Mouse (Mus musculus): Measurements from ENCODE around the gene Rit1.

GRCm38 (mm10) chr3:88684980-88685941 is 31.4 kb upstream of the Rit1 start, which contains the start of gene Khdc4:
- 0 out of 2 replicates have a peak, but pooled peaks have one; percentile 10 for TF ChIP-seq CTCF (IDR thresholded peaks at IDR 0.05; ENCODE audit: borderline replicate concordance, extremely low read depth, insufficient read depth, insufficient read length)
- peak; percentile 90 for TF ChIP-seq POLR2A (IDR thresholded peaks at IDR 0.05; ENCODE audit: borderline replicate concordance, extremely low read depth, insufficient read depth, insufficient read length, poor library complexity, severe bottlenecking)
